Mouse (Mus musculus) lung, postnatal 36 days (tissue): ENCODE results near the gene Slc25a45.

Experiments used
- DNase-seq: peaks from one replicate; pipeline ENCODE4 v3.0.0; 2022; ENCODE audit warnings: mixed read lengths

Gene Slc25a45

GRCm38 (mm10) chr19:5840890-5841388 lies 36.7 kb upstream of the Slc25a45 start:
- peak; percentile 35 for DNase-seq

GRCm38 (mm10) chr19:5841389-5841946 lies 36.1 kb upstream of the Slc25a45 start:
- peak; percentile 84 for DNase-seq

DNA sequence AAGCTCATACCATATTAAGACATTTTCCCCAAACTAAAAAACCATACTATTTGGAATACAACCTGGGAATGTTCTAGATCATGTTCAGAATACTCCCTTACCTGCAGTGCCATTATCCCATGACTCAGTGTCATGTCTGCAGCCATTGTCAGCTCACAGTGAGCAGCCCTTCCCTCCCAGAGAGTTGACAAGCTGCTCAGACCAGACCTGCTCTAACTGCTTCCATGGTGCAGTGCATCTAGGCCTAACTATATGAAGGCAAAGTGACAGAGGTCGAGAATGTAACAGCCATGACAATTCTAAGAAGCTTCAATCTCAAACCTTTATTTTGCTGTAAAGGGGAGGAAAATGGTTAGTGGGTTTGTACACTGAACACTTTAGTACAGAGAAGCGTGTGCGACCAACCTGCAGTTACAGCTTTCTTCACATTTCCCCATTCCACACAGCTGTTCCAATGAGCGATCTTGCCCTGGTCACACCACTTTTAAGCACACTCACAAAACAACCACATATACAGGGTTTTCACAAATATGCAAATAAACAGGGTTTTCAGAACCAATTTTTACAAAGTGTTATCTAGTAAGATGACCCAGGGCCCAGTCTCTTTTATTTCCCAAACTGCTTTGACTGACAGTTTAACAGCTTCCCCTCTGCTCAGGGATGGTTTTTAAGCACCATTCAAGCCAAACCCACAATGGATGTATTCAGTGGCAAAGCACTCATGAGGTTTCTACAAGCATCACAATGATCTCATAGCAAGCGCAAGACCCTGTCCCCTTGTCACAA lies 35.4 kb upstream of the Slc25a45 start:
- peak; percentile 34 for DNase-seq

DNA sequence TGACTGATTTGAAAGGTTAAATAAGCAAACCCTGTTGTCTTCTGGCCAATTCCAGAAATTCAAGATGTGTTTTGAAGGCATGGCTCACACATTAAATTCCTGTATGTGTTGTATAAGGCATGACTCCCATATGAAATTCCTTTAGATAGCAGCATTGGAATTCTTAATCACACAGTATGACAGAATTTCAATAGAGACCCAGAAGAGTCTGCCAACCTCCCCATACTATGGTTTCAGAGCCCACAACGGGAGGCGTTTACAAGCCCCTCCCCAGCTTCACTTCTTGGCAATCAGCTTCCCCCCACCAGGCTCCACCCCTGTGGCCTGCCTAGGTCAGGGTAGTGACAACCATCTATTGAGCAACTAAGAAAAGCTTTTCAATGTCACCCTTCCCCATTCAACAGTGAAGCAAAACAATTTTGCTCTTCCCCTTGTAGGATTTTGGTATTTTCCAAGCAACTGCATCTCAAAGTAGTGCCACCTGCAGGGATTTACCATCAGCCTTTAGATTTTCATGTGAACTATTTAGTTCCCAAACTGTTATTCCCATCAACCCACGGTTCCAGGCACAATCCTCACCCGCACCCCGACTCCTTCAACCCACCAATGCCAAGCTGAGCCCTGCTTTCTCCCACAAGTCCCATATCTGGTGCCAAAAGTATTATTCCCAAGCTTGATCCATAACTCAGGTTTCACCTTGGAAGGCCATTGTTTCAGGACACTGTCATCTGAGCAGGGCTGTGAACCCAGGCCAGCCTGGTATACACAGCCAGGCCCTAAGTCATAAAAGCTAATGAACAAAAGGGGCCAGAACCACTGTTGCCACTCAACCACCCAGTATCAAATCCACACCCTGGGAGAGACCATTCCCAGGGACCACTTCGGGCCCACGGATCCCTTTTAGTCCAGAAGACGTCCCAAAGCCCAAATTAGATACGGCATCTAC lies 34.5 kb upstream of the Slc25a45 start:
- peak; percentile 82 for DNase-seq

GRCm38 (mm10) chr19:5843781-5844691 lies 33.6 kb upstream of the Slc25a45 start:
- peak; percentile 61 for DNase-seq

DNA sequence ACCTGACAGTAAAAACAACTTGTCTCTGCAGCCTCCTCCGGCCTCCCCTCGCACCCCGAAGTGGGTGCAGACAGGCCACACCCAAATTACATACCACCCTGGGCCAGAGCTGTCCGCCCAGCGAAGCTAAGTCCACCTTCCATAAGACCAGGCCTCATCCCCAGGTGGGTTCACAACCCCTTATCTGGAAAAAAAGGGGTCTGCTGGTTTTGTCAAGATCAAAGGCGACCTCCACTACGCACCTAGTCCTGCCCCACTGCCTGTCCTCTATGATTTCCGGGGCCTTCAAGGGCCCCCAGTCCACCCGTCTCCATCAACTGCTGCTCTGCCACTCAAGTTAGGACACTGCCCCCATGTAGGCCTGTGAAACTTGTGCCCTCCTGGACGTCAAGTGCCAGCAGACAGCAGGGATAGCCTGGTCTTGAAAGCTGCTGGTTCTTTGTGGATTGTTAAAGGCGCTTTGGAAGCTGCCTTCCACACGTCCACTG lies 32.7 kb upstream of the Slc25a45 start:
- no peak for DNase-seq

DNA sequence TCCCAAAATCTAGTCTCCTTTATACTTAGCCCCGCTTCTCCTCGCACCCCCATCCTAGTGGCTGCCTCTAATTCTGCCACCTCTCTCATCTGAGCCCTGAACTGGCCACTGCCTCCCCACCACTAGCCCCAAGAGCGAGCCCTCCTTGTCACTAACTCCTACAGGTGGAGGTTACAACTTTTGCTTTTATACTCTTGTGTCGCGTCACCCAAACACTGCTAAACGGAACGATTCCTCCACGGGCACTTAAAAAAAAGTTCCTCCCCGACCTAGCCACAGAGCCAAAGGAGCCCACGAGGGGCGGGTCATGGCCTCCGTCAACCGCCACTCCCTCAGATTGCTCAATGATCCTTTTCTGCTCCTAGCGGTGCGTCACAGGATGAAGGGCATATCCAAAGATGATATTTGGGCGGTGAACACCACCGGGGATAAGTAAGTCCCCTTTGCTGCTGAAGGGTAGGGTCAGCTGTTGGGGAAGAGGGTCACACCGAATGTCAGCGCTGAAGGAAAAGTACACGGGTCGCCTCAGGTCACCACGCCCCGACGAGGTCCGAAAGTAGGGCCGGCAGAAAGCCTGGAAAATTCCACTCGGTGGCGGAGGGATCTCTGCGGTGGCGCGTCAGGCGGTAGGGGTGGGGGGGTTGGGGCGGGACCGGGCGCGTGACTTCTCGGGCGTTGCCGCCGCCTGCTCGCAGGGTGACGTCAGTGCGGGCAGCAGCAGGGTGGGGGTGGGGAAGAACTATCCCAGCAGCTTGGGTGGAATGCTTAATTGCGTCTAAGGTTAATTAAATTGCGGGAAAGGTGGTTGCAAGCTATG lies 32.1 kb upstream of the Slc25a45 start:
- DNase-seq, result peak; percentile 97

GRCm38 (mm10) chr19:5846154-5846553 lies 31.5 kb upstream of the Slc25a45 start:
- no peak for DNase-seq

DNA sequence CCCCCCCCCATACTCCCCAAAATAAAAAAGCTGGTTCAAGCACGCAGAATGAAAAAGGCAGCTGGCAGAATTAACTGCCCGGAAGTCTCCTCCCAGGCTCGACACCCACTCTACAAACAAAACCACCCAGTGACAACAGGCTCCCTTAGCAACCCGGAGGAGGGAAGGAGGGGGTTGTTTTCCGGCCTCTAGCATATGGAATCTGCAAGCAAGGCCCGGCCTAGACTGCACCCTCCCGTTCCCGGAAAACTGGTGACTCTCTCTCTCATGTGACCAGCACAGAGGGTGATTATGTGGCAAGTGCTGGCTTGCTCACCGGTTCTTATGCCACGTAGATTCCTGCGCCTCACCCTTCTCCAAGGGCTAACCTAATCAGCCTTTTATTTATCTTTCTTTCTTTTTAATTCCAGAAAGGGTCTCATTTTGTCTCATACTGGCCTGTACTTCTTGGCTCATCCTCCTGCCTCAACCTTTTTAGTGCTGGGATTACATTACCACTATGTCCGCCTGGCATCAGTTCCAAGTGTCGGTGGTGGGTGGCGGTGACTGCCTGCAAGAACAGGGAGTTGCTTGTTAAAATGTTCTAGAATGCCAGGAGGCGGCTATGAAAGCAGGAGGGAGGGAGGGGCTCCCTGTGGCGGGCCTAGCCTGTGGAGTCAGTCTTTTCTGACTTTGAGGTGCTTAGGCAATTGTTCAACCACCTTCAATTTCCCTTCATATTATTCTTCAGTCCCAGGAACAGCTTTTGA lies 30.9 kb upstream of the Slc25a45 start:
- DNase-seq, result peak; percentile 97

GRCm38 (mm10) chr19:5847306-5847796 lies 30.3 kb upstream of the Slc25a45 start:
- peak; percentile 40 for DNase-seq

DNA sequence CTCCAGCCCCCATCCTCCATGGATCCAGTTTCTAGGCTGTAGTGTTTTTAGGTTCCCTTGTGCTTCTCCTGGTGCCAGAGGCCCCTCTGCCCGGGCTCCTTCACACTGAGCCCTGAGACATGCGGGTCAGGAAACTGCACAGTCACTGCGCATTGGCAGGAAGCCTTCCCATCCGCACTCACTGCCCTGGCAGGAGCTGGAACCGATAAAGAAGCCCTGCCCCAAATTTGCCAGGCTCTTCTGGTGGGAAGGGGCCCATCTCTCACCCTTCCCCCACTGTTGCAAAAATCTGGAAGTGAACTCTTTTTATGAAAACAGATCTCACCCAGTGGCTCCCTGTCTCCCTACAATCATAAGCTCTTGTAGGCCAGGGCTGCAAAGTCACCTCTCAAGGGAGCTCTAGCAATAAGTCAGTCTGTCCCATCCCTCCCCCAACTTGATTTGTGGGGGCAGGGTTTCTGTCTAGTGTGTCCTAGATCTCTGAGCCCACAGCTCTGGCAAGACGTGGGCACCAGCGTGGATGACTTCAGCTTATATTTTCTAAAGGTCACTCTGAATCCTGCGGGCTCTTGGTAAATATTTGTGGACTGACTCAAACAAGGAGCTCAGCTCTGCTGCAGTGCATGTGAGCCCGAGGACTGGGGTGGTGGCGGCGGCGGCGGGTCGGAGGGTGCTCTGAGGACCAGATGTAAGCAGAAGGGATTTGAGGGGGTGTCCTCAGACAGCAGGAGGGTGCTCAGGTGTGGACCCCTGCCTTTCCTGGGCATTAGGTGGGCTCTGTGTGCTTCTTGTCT lies 29.4 kb upstream of the Slc25a45 start:
- peak; percentile 85 for DNase-seq

DNA sequence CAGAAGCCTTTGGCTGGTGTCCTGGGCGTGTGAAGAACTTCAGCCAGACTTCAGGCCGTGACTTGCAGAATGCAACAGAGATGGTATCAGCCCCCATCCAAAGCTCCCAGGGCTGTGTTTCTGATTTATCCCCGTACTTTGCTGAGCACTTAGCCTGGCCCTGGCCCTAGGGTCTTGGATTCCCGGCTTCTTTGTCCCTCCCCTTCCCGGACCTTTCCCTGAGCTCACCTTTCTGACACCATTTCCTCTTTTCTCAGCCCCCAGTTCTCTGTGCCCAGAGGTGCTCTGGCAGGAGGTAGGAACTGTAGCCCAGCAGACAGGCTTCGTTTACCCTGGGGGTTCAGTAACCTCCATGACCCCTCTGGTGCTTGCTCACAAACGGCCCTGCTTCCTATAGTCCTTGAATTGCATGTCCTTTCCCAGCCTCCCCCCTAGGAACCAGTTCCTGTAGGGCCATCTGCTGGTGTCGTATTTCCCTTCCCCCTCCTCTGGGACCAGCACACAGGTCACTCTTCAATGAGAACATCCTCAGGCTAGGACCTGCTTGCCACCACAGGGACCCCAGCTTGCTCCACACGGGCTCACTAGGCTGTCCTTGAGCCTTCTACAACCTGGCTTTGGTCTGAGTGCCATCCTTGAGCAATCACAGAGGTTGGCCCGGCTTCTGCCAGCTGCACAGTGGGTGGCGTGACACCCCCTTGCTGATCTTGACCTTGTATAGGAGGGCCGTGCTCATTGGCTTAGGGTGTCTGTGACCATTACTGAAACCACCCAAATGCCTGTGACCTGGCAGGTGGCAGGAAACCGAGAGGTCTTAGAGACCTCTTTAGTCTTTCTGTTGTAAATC lies 28.6 kb upstream of the Slc25a45 start:
- peak; percentile 75 for DNase-seq

GRCm38 (mm10) chr19:5849843-5850527 lies 27.6 kb upstream of the Slc25a45 start:
- peak; percentile 98 for DNase-seq

- DNase-seq, result no peak
Observed at GRCm38 (mm10) chr19:5850860-5851259, 26.7 kb upstream of the Slc25a45 start.

GRCm38 (mm10) chr19:5851481-5851971 lies 26.1 kb upstream of the Slc25a45 start:
- DNase-seq, result no peak

DNA sequence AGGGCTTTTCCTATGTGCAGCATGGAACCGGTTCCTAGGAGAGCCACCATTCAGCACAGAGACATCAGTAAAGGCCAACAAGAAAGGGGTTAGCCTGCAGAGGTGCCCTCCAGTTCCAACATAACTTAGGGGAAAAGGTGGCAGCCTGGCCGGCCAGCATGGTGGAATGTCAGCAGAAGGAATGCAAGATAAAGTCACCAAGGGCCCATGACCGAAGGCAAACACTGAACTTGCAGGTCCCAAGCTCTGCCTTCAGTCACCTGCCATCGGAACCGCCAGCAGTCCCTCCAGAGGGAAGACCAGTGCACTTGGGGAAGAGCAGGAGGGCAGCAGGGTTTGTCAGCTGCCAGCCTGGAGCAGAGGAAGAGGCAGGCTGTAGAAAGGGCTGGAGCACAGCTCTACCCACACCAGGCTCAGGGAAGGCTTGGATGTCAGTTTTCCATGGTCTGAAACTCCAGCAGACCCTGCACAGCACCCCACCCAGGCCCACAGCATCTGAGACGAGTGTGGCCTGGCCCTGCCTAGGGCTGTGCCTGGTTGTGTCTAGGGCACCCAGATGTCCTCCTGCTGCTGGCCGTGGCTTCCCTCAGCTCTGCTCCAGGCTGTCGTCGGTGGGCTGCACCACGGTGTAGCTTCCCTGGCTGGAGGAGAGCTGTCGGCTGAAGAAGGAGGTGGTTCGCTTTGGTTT lies 25.4 kb upstream of the Slc25a45 start:
- no peak for DNase-seq

- DNase-seq, result no peak
Observed at GRCm38 (mm10) chr19:5856604-5857003, 21.0 kb upstream of the Slc25a45 start.
